Comparison of ENCODE assay signal across 15 mouse cellular contexts in genomic region chr4:117284363-117284762, GRCm38 (mm10). TPM values are rescaled to one million over a fixed set of nuclear protein-coding genes. Genes with fewer than 3 reads are reported as not detected.
DNase-seq lines count a peak whose midpoint lies in the region; ATAC-seq and TF ChIP-seq lines count a peak whose summit lies in the region.
"Had no signal": no experiment of that assay in that cellular context is flagged by ENCODE, and none has a peak within 500 bp of the region (broad histone marks: within the 10 kb centered on the region; RNA-seq: fewer than 3 reads in every experiment).

No protein-coding gene starts in this region.

- H3K4me3 ChIP-seq in forebrain, embryonic 15.5 days = no peak overlapping the region
- H3K4me3 ChIP-seq in hindbrain, postnatal 0 days (ENCODE audit: low read length) = no peak overlapping the region
- H3K4me3 ChIP-seq in neural tube, embryonic 12.5 days = no peak overlapping the region
- H3K4me3 ChIP-seq: megakaryocyte, embryonic 14.5 days; stomach, embryonic 15.5 days had no signal

- no peak overlapping the region for H3K9ac ChIP-seq in forebrain, embryonic 15.5 days (replicated peaks)
- 0 out of 2 replicates have a peak overlapping the region, but pooled peaks have one; percentile 7 for H3K9ac ChIP-seq in hindbrain, postnatal 0 days (replicated peaks; ENCODE audit: low read length)
- H3K9ac ChIP-seq in neural tube, embryonic 12.5 days = no peak overlapping the region
- H3K9ac ChIP-seq: stomach, embryonic 15.5 days had no signal

- H3K4me1 ChIP-seq in forebrain, embryonic 15.5 days = peaks cover 62% of the 10 kb centered on the region
- peaks cover 10% of the 10 kb centered on the region for H3K4me1 ChIP-seq in hindbrain, postnatal 0 days (ENCODE audit: insufficient read depth, low read length)
- peaks cover 65% of the 10 kb centered on the region for H3K4me1 ChIP-seq in neural tube, embryonic 12.5 days

- no peak overlapping the region for H3K4me2 ChIP-seq in forebrain, embryonic 15.5 days (replicated peaks)
- H3K4me2 ChIP-seq in hindbrain, postnatal 0 days (ENCODE audit: low read depth, low read length) = no peak overlapping the region
- H3K4me2 ChIP-seq in neural tube, embryonic 12.5 days (replicated peaks) = 0 out of 2 replicates have a peak overlapping the region, but pooled peaks have one; percentile 7
- H3K4me2 ChIP-seq: stomach, embryonic 15.5 days had no signal

- H3K9me3 ChIP-seq in forebrain, embryonic 15.5 days = no peaks in the 10 kb centered on the region
- H3K9me3 ChIP-seq in hindbrain, postnatal 0 days (ENCODE audit: low read length) = no peaks in the 10 kb centered on the region
- H3K9me3 ChIP-seq in neural tube, embryonic 12.5 days = no peaks in the 10 kb centered on the region
- H3K9me3 ChIP-seq: megakaryocyte, embryonic 14.5 days; stomach, embryonic 15.5 days had no signal

- peaks cover 42% of the 10 kb centered on the region for H3K36me3 ChIP-seq in forebrain, embryonic 15.5 days
- H3K36me3 ChIP-seq in hindbrain, postnatal 0 days (ENCODE audit: insufficient read depth, low read length) = peaks cover 22% of the 10 kb centered on the region; the same call in 1 of the 2 replicates
- peaks cover 62% of the 10 kb centered on the region for H3K36me3 ChIP-seq in neural tube, embryonic 12.5 days

- peak overlapping the region; percentile 41; the same call in 1 of the 2 replicates for H3K27ac ChIP-seq in forebrain, embryonic 15.5 days (replicated peaks)
- peak overlapping the region; percentile 54; the same call in 1 of the 2 replicates for H3K27ac ChIP-seq in hindbrain, postnatal 0 days
- H3K27ac ChIP-seq in neural tube, embryonic 12.5 days = no peak overlapping the region
- H3K27ac ChIP-seq: stomach, embryonic 15.5 days had no signal

- TF ChIP-seq CTCF in hindbrain, postnatal 0 days (IDR thresholded peaks at IDR 0.05; ENCODE audit: low read depth) = no peak

- intact Hi-C loops in left cerebral cortex, postnatal 4 days (cut with DNase I) = loop anchor here (10.0 kb wide), 1 partner anchor 490 kb away; no protein-coding TSS in a partner anchor
- intact Hi-C loops in left cerebral cortex, postnatal 36 days (cut with DNase I) = no loop called here

- DNase-seq in left cerebral cortex, postnatal 4 days = peak; percentile 53
- no peak for DNase-seq in left cerebral cortex, postnatal 36 days (ENCODE audit: low spot score in 2 of 2)
- DNase-seq in hindbrain, postnatal 0 days (ENCODE audit: low spot score) = no peak
- DNase-seq in yolk sac, embryonic 10.5 days (ENCODE audit: low spot score) = no peak
- no peak for DNase-seq in ovary, postnatal 10 days (ENCODE audit: low spot score)
- DNase-seq: cerebellum, adult 2 months; kidney, adult 8-10 months; thymus, postnatal 25 days had no signal

- 54% methylated on average over 4 of the region's 4 CpGs for WGBS in forebrain, embryonic 15.5 days
- 29% methylated on average over 4 of the region's 4 CpGs for WGBS in hindbrain, postnatal 0 days
- 26% methylated on average over 4 of the region's 4 CpGs for WGBS in neural tube, embryonic 12.5 days

- no peak for ATAC-seq in forebrain, embryonic 15.5 days (replicated peaks)
- no peak for ATAC-seq in hindbrain, postnatal 0 days
- ATAC-seq in neural tube, embryonic 12.5 days (ENCODE audit: low FRiP score, low read depth) = no peak

- H3K27me3 ChIP-seq in forebrain, embryonic 15.5 days = no peaks in the 10 kb centered on the region
- no peaks in the 10 kb centered on the region; the same call in 1 of the 2 replicates for H3K27me3 ChIP-seq in hindbrain, postnatal 0 days (ENCODE audit: insufficient read depth, low read length)
- no peaks in the 10 kb centered on the region for H3K27me3 ChIP-seq in neural tube, embryonic 12.5 days (replicated peaks)
- H3K27me3 ChIP-seq: megakaryocyte, embryonic 14.5 days; stomach, embryonic 15.5 days had no signal

RNA-seq across cellular contexts. Expression of gene Armh1, which starts 32.4 kb away (rescaled TPM):
- 1 to 10 TPM; 1.3 to 1.4 TPM for total RNA-seq in left cerebral cortex, postnatal 4 days (2021)
- total RNA-seq in left cerebral cortex, postnatal 36 days (2021) = under 1 TPM; 0.45 to 0.72 TPM
- 0.92 and 1.8 TPM in 2 replicates for polyA plus RNA-seq in forebrain, embryonic 15.5 days (2015; fragmentation: Nextera tagmentation; extraction: Ambion mirVana)
- 3.2 and 3.6 TPM in 2 replicates for total RNA-seq in hindbrain, postnatal 0 days (2014; rRNA removed)
- 2.6 and 3.0 TPM in 2 replicates for polyA plus RNA-seq in hindbrain, postnatal 0 days (2015; fragmentation: Nextera tagmentation; extraction: Ambion mirVana)
- 0.28 and 0.85 TPM in 2 replicates for polyA plus RNA-seq in neural tube, embryonic 12.5 days (2016; fragmentation: Nextera tagmentation; extraction: Ambion mirVana)
- total RNA-seq: granulocyte monocyte progenitor cell, adult 5-6 weeks; hematopoietic stem cell, adult 5-6 weeks had no signal
- polyA plus RNA-seq: small intestine, adult 2 months had no signal

RNA-seq across cellular contexts. Expression of gene Tmem53, which starts 32.6 kb away (rescaled TPM):
- total RNA-seq in left cerebral cortex, postnatal 4 days (2021) = 1 to 10 TPM; 4.6 to 5.2 TPM
- 1 to 10 TPM; 4.1 to 5.6 TPM for total RNA-seq in left cerebral cortex, postnatal 36 days (2021)
- polyA plus RNA-seq in forebrain, embryonic 15.5 days (2015; fragmentation: Nextera tagmentation; extraction: Ambion mirVana) = 4.9 and 6.5 TPM in 2 replicates
- 7.5 and 16.5 TPM in 2 replicates for total RNA-seq in hindbrain, postnatal 0 days (2014; rRNA removed)
- 14.0 and 14.5 TPM in 2 replicates for polyA plus RNA-seq in hindbrain, postnatal 0 days (2015; fragmentation: Nextera tagmentation; extraction: Ambion mirVana)
- 7.0 and 8.0 TPM in 2 replicates for polyA plus RNA-seq in neural tube, embryonic 12.5 days (2016; fragmentation: Nextera tagmentation; extraction: Ambion mirVana)
- total RNA-seq: hematopoietic stem cell, adult 5-6 weeks had no signal
